Mouse (Mus musculus) heart, postnatal 0 days (tissue): ENCODE data around the gene C330007P06Rik.

Experiments
- CTCF ChIP-seq: IDR thresholded peaks from 2 replicates; pipeline ENCODE4 v1.5.1; 2016; ENCODE audit warnings: antibody characterized with exemption, control low read depth, low read depth
- EP300 ChIP-seq: IDR thresholded peaks from 2 replicates; pipeline ENCODE4 v1.6.1; 2016; ENCODE audit warnings: antibody characterized with exemption, low read depth

- TF ChIP-seq CTCF (no peak), EP300 (no peak)
Observed at GRCm38 (mm10) chrX:36825032-36825431, 48.9 kb downstream of the C330007P06Rik start.
